Mouse (Mus musculus) adrenal gland, adult 8-10 months (tissue): ENCODE data around the gene Kcnj12. TPM values are rescaled to one million over a fixed set of nuclear protein-coding genes. Genes with fewer than 3 reads are reported as not detected.
A peak's percentile ranks its signal among the peaks of the same experiment; 100 is the strongest.

Experiments used
- DNase-seq: peaks from one replicate; pipeline ENCODE4 v3.0.0; 2022
- total RNA-seq, 4 experiments: library from RNA; stranded (reverse); gene quantifications; 2 replicates each; pipeline ENCODE4 v1.2.4; 2022

Kcnj12 gene
- total RNA-seq: 1 to 10 TPM; 2.4 to 3.6 (median 2.7) TPM

GRCm38 (mm10) chr11:61022550-61023391 lies at the start of gene Kcnj12:
Gene Kcnj12, plus strand, starts transcription at chr11:61022564.
- no peak for DNase-seq

GRCm38 (mm10) chr11:60975097-60975496 lies 47.3 kb upstream of the Kcnj12 start:
- DNase-seq: no peak

GRCm38 (mm10) chr11:60976234-60976633 lies 46.1 kb upstream of the Kcnj12 start:
- no peak for DNase-seq

- no peak for DNase-seq
Measured at GRCm38 (mm10) chr11:60976742-60977141, 45.6 kb upstream of the Kcnj12 start.

GRCm38 (mm10) chr11:60977153-60977552 lies 45.2 kb upstream of the Kcnj12 start:
- DNase-seq: peak; percentile 70

- DNase-seq: no peak
Measured at GRCm38 (mm10) chr11:60978658-60979057, 43.7 kb upstream of the Kcnj12 start.

GRCm38 (mm10) chr11:60979788-60980187 lies 42.6 kb upstream of the Kcnj12 start:
- DNase-seq: no peak

GRCm38 (mm10) chr11:60981693-60982486 lies 40.5 kb upstream of the Kcnj12 start:
- DNase-seq: no peak

- no peak for DNase-seq
Measured at GRCm38 (mm10) chr11:60984912-60985558, 37.3 kb upstream of the Kcnj12 start.

- no peak for DNase-seq
Measured at GRCm38 (mm10) chr11:60990428-60990827, 31.9 kb upstream of the Kcnj12 start.

- DNase-seq: no peak
Measured at GRCm38 (mm10) chr11:61002736-61003135, 19.6 kb upstream of the Kcnj12 start.

- DNase-seq: no peak
Measured at GRCm38 (mm10) chr11:61004046-61004445, 18.3 kb upstream of the Kcnj12 start.

- no peak for DNase-seq
Measured at GRCm38 (mm10) chr11:61004781-61005180, 17.6 kb upstream of the Kcnj12 start.

GRCm38 (mm10) chr11:61005345-61005744 lies 17.0 kb upstream of the Kcnj12 start:
- DNase-seq: no peak

GRCm38 (mm10) chr11:61011736-61012294 lies 10.5 kb upstream of the Kcnj12 start:
- DNase-seq: no peak

- DNase-seq: no peak
Measured at GRCm38 (mm10) chr11:61016866-61017398, 5.4 kb upstream of the Kcnj12 start.

- DNase-seq: no peak
Measured at GRCm38 (mm10) chr11:61021129-61021528, 1.2 kb upstream of the Kcnj12 start.

GRCm38 (mm10) chr11:61021676-61022549 lies 451 bp upstream of the Kcnj12 start:
- no peak for DNase-seq

- DNase-seq: no peak
Measured at GRCm38 (mm10) chr11:61023416-61024200, 1.2 kb downstream of the Kcnj12 start.

- DNase-seq: no peak
Measured at GRCm38 (mm10) chr11:61024388-61024787, 2.0 kb downstream of the Kcnj12 start.

- DNase-seq: no peak
Measured at GRCm38 (mm10) chr11:61024996-61025395, 2.6 kb downstream of the Kcnj12 start.
